Mouse (Mus musculus): ENCODE measurements around the gene Aldoc. TPM values are rescaled to one million over a fixed set of nuclear protein-coding genes. Genes with fewer than 3 reads are reported as not detected.

Gene Aldoc
- polyA plus RNA-seq, 1 experiment from 2014 or later: 4.3 TPM

GRCm38 (mm10) chr11:78327215-78327614, 4.4 kb downstream of the Aldoc start:
- H3K27ac ChIP-seq (ENCODE audit: low read depth, low read length): no peak overlapping the region
- ATAC-seq (ENCODE audit: low FRiP score, low TSS enrichment): no peak
- H3K27me3 ChIP-seq (ENCODE audit: control insufficient read depth, insufficient read depth, low read length): no peaks in the 10 kb centered on the region
- H3K36me3 ChIP-seq (ENCODE audit: control insufficient read depth, insufficient read depth, low read length): 0 out of 2 replicates have a peak, but pooled peaks cover 3% of the 10 kb centered on the region
- no peak overlapping the region for H3K9ac ChIP-seq (ENCODE audit: low read depth, low read length)
- H3K9me3 ChIP-seq (ENCODE audit: control insufficient read depth, low read length): no peaks in the 10 kb centered on the region
- no peak overlapping the region for H3K4me3 ChIP-seq (ENCODE audit: low read length)
- H3K4me1 ChIP-seq (ENCODE audit: control insufficient read depth, insufficient read depth, low read length): peaks cover 12% of the 10 kb centered on the region; the same call in 1 of the 2 replicates
- no peak overlapping the region for H3K4me2 ChIP-seq (replicated peaks; ENCODE audit: low read depth, low read length)
- 91% methylated on average over 4 of the region's 4 CpGs for WGBS

- H3K36me3 ChIP-seq (ENCODE audit: control insufficient read depth, insufficient read depth, low read length): no peaks in the 10 kb centered on the region
- H3K4me2 ChIP-seq (replicated peaks; ENCODE audit: low read depth, low read length): peak within 1 kb of the TSS; percentile 91
- H3K27me3 ChIP-seq (ENCODE audit: control insufficient read depth, insufficient read depth, low read length): no peaks in the 10 kb centered on the region
- H3K4me3 ChIP-seq (ENCODE audit: low read length): peak within 1 kb of the TSS; percentile 91
- 14% methylated on average over 36 of the region's 37 CpGs for WGBS
- H3K4me1 ChIP-seq (ENCODE audit: control insufficient read depth, insufficient read depth, low read length): peaks cover 8% of the 10 kb centered on the region; the same call in 1 of the 2 replicates
- H3K27ac ChIP-seq (ENCODE audit: low read depth, low read length): no peak within 1 kb of the TSS; the same call in 1 of the 2 replicates
- no peaks in the 10 kb centered on the region for H3K9me3 ChIP-seq (ENCODE audit: control insufficient read depth, low read length)
- peak within 1 kb of the TSS; percentile 85 for H3K9ac ChIP-seq (ENCODE audit: low read depth, low read length)
- ATAC-seq (ENCODE audit: low FRiP score, low TSS enrichment): peak; percentile 93
Measured at GRCm38 (mm10) chr11:78327634-78328511, 5.1 kb downstream of the Aldoc start, which contains the start of gene Pigs. Gene Pigs, plus strand, starts transcription at chr11:78328415.

- H3K27ac ChIP-seq (ENCODE audit: low read depth, low read length): no peak overlapping the region
- H3K9ac ChIP-seq (ENCODE audit: low read depth, low read length): peak overlapping the region; percentile 85
- peak; percentile 74 for ATAC-seq (ENCODE audit: low FRiP score, low TSS enrichment)
- H3K27me3 ChIP-seq (ENCODE audit: control insufficient read depth, insufficient read depth, low read length): no peaks in the 10 kb centered on the region
- H3K4me3 ChIP-seq (ENCODE audit: low read length): peak overlapping the region; percentile 91
- WGBS: under 1% methylated on average over 38 of the region's 41 CpGs
- peak overlapping the region; percentile 91 for H3K4me2 ChIP-seq (replicated peaks; ENCODE audit: low read depth, low read length)
- H3K4me1 ChIP-seq (ENCODE audit: control insufficient read depth, insufficient read depth, low read length): peaks cover 8% of the 10 kb centered on the region; the same call in 1 of the 2 replicates
- H3K36me3 ChIP-seq (ENCODE audit: control insufficient read depth, insufficient read depth, low read length): peaks cover 6% of the 10 kb centered on the region
- no peaks in the 10 kb centered on the region for H3K9me3 ChIP-seq (ENCODE audit: control insufficient read depth, low read length)
Measured at GRCm38 (mm10) chr11:78328512-78329056, 5.8 kb downstream of the Aldoc start.

GRCm38 (mm10) chr11:78332676-78333075, 9.9 kb downstream of the Aldoc start:
- Histone ChIP-seq H3K4me1 (ENCODE audit: control insufficient read depth, insufficient read depth, low read length) (peaks cover 8% of the 10 kb centered on the region; the same call in 1 of the 2 replicates), H3K9me3 (ENCODE audit: control insufficient read depth, low read length) (no peaks in the 10 kb centered on the region; the same call in 1 of the 2 replicates), H3K36me3 (ENCODE audit: control insufficient read depth, insufficient read depth, low read length) (peaks cover 24% of the 10 kb centered on the region), H3K27me3 (ENCODE audit: control insufficient read depth, insufficient read depth, low read length) (no peaks in the 10 kb centered on the region), H3K9ac (ENCODE audit: low read depth, low read length) (no peak overlapping the region), H3K27ac (ENCODE audit: low read depth, low read length) (no peak overlapping the region), H3K4me3 (ENCODE audit: low read length) (no peak overlapping the region), H3K4me2 (replicated peaks; ENCODE audit: low read depth, low read length) (no peak overlapping the region)
- WGBS: 90% methylated on average over 12 of the region's 12 CpGs
- no peak for ATAC-seq (ENCODE audit: low FRiP score, low TSS enrichment)

- Histone ChIP-seq H3K36me3 (ENCODE audit: control insufficient read depth, insufficient read depth, low read length) (peaks cover 25% of the 10 kb centered on the region), H3K27ac (ENCODE audit: low read depth, low read length) (no peak overlapping the region), H3K4me1 (ENCODE audit: control insufficient read depth, insufficient read depth, low read length) (peaks cover 4% of the 10 kb centered on the region; the same call in 1 of the 2 replicates), H3K27me3 (ENCODE audit: control insufficient read depth, insufficient read depth, low read length) (no peaks in the 10 kb centered on the region), H3K9me3 (ENCODE audit: control insufficient read depth, low read length) (no peaks in the 10 kb centered on the region; the same call in 1 of the 2 replicates), H3K4me3 (ENCODE audit: low read length) (no peak overlapping the region), H3K4me2 (replicated peaks; ENCODE audit: low read depth, low read length) (no peak overlapping the region), H3K9ac (ENCODE audit: low read depth, low read length) (no peak overlapping the region)
- 77% methylated on average over 5 of the region's 5 CpGs for WGBS
- no peak for ATAC-seq (ENCODE audit: low FRiP score, low TSS enrichment)
Measured at GRCm38 (mm10) chr11:78333992-78334391, 11.2 kb downstream of the Aldoc start.

- Histone ChIP-seq H3K4me3 (ENCODE audit: low read length) (no peak overlapping the region), H3K4me1 (ENCODE audit: control insufficient read depth, insufficient read depth, low read length) (no peaks in the 10 kb centered on the region), H3K9ac (ENCODE audit: low read depth, low read length) (no peak overlapping the region), H3K36me3 (ENCODE audit: control insufficient read depth, insufficient read depth, low read length) (peaks cover 34% of the 10 kb centered on the region), H3K9me3 (ENCODE audit: control insufficient read depth, low read length) (no peaks in the 10 kb centered on the region; the same call in 1 of the 2 replicates), H3K27ac (ENCODE audit: low read depth, low read length) (no peak overlapping the region), H3K27me3 (ENCODE audit: control insufficient read depth, insufficient read depth, low read length) (no peaks in the 10 kb centered on the region), H3K4me2 (replicated peaks; ENCODE audit: low read depth, low read length) (no peak overlapping the region)
- no peak for ATAC-seq (ENCODE audit: low FRiP score, low TSS enrichment)
- 95% methylated on average over 8 of the region's 8 CpGs for WGBS
Measured at GRCm38 (mm10) chr11:78337040-78337439, 14.3 kb downstream of the Aldoc start.

GRCm38 (mm10) chr11:78341702-78342101, 18.9 kb downstream of the Aldoc start:
- no peak overlapping the region for H3K9ac ChIP-seq (ENCODE audit: low read depth, low read length)
- no peaks in the 10 kb centered on the region for H3K9me3 ChIP-seq (ENCODE audit: control insufficient read depth, low read length)
- WGBS: 72% methylated on average over 12 of the region's 12 CpGs
- no peak overlapping the region for H3K27ac ChIP-seq (ENCODE audit: low read depth, low read length)
- H3K27me3 ChIP-seq (ENCODE audit: control insufficient read depth, insufficient read depth, low read length): no peaks in the 10 kb centered on the region
- no peak overlapping the region for H3K4me2 ChIP-seq (replicated peaks; ENCODE audit: low read depth, low read length)
- no peak for ATAC-seq (ENCODE audit: low FRiP score, low TSS enrichment)
- peaks cover 24% of the 10 kb centered on the region for H3K4me1 ChIP-seq (ENCODE audit: control insufficient read depth, insufficient read depth, low read length)
- no peak overlapping the region for H3K4me3 ChIP-seq (ENCODE audit: low read length)
- peaks cover 17% of the 10 kb centered on the region; the same call in 1 of the 2 replicates for H3K36me3 ChIP-seq (ENCODE audit: control insufficient read depth, insufficient read depth, low read length)

GRCm38 (mm10) chr11:78343381-78344327, 20.9 kb downstream of the Aldoc start, which contains the start of gene Unc119:
Gene Unc119, plus strand, starts transcription at chr11:78343482.
- Histone ChIP-seq H3K4me2 (replicated peaks; ENCODE audit: low read depth, low read length) (peak within 1 kb of the TSS; percentile 88), H3K27ac (ENCODE audit: low read depth, low read length) (peak within 1 kb of the TSS; percentile 77), H3K9ac (ENCODE audit: low read depth, low read length) (peak within 1 kb of the TSS; percentile 82), H3K4me1 (ENCODE audit: control insufficient read depth, insufficient read depth, low read length) (peaks cover 24% of the 10 kb centered on the region), H3K27me3 (ENCODE audit: control insufficient read depth, insufficient read depth, low read length) (no peaks in the 10 kb centered on the region), H3K36me3 (ENCODE audit: control insufficient read depth, insufficient read depth, low read length) (peaks cover 16% of the 10 kb centered on the region; the same call in 1 of the 2 replicates), H3K4me3 (ENCODE audit: low read length) (peak within 1 kb of the TSS; percentile 87), H3K9me3 (ENCODE audit: control insufficient read depth, low read length) (no peaks in the 10 kb centered on the region)
- WGBS: 2% methylated on average over 49 of the region's 66 CpGs
- ATAC-seq (ENCODE audit: low FRiP score, low TSS enrichment): peak; percentile 87
